Mouse (Mus musculus) hindbrain, embryonic 14.5 days (tissue): Measurements from ENCODE around the gene Gimap8. TPM values are rescaled to one million over a fixed set of nuclear protein-coding genes. Genes with fewer than 3 reads are reported as not detected.

Experiments
- ATAC-seq: fragments of 200-750 bp; cut with Nextera tagmentation; 2 replicates; pipeline ENCODE4 v1.8.0; 2017; ENCODE audit warnings: moderate number of reproducible peaks, mild to moderate bottlenecking, moderate TSS enrichment, moderate library complexity; ENCODE audit not compliant: low FRiP score
- DNase-seq: peaks from one replicate; pipeline ENCODE4 v3.0.0-alpha.2; 2015; ENCODE audit warnings: low spot score
- H3K27ac ChIP-seq: fragments of 300-500 bp; sonication (generic); 2 replicates; pipeline ENCODE4 v1.5.1; 2014; ENCODE audit warnings: mild to moderate bottlenecking, moderate library complexity
- H3K27me3 ChIP-seq: fragments of 300-500 bp; sonication (generic); 2 replicates; pipeline ENCODE4 v1.6.1; 2014; ENCODE audit warnings: mild to moderate bottlenecking, low read length, mixed read lengths; ENCODE audit not compliant: control insufficient read depth, insufficient read depth
- H3K36me3 ChIP-seq: fragments of 300-500 bp; sonication (generic); replicated peaks from 2 replicates; pipeline ENCODE4 v1.6.1; 2014; ENCODE audit not compliant: control insufficient read depth, insufficient read depth
- H3K4me1 ChIP-seq: fragments of 300-500 bp; sonication (generic); replicated peaks from 2 replicates; pipeline ENCODE4 v1.6.1; 2014; ENCODE audit warnings: antibody characterized with exemption, low read length, mixed read lengths; ENCODE audit not compliant: control insufficient read depth, insufficient read depth
- H3K4me2 ChIP-seq: fragments of 300-500 bp; sonication (generic); replicated peaks from 2 replicates; pipeline ENCODE4 v1.6.1; 2014; ENCODE audit warnings: mild to moderate bottlenecking, moderate library complexity
- H3K4me3 ChIP-seq: fragments of 300-500 bp; sonication (generic); replicated peaks from 2 replicates; pipeline ENCODE4 v1.5.1; 2014; ENCODE audit warnings: mild to moderate bottlenecking, low read length
- H3K9ac ChIP-seq: fragments of 300-500 bp; sonication (generic); 2 replicates; pipeline ENCODE4 v1.6.1; 2014
- H3K9me3 ChIP-seq: fragments of 300-500 bp; sonication (generic); 2 replicates; pipeline ENCODE4 v1.6.1; 2016; ENCODE audit warnings: low read length; ENCODE audit not compliant: control insufficient read depth
- WGBS: fragments of 180-500 bp; shearing (Covaris S2); extraction: QIAGEN DNeasy Blood & Tissue Kit; methylation state at CpG from one replicate; pipeline ENCODE4 v1.1.7; 2014; 5-methylcytosine and 5-hydroxymethylcytosine counted together
- polyA plus RNA-seq: library from polyadenylated mRNA; unstranded; fragments of >200 nt; fragmentation: Nextera tagmentation; extraction: Ambion mirVana; gene quantifications from 2 replicates; pipeline ENCODE4 v1.2.1, GENCODE M21; 2014

Gimap8 gene
- polyA plus RNA-seq, 1 experiment from 2014 or later: 0.16 TPM

GRCm38 (mm10) chr6:48706130-48706529 lies 59.1 kb downstream of the Gimap8 start:
- Histone ChIP-seq H3K36me3 (no peaks in the 10 kb centered on the region), H3K4me1 (no peaks in the 10 kb centered on the region), H3K4me3 (no peak overlapping the region), H3K9me3 (no peaks in the 10 kb centered on the region), H3K27me3 (no peaks in the 10 kb centered on the region), H3K9ac (no peak overlapping the region), H3K4me2 (no peak overlapping the region), H3K27ac (no peak overlapping the region)
- 51% methylated on average over 3 of the region's 3 CpGs for WGBS
- ATAC-seq (no peak), DNase-seq (no peak)

Other genes with a start within 250 kb of the Gimap8 start
- gene Zfp467, start 201.4 kb upstream of the Gimap8 start, polyA plus RNA-seq: 25.8 and 32.4 TPM in 2 replicates
- gene Sspo, start 199.0 kb upstream of the Gimap8 start, polyA plus RNA-seq: 0.20 and 0.35 TPM in 2 replicates
- gene Atp6v0e2, start 109.6 kb upstream of the Gimap8 start, polyA plus RNA-seq: 230 and 241 TPM in 2 replicates
- 18.2 and 20.8 TPM in 2 replicates for gene Lrrc61, start 92.4 kb upstream of the Gimap8 start, polyA plus RNA-seq
- gene Rarres2, start 74.4 kb upstream of the Gimap8 start, polyA plus RNA-seq: 5.2 and 8.2 TPM in 2 replicates
- gene Gm45021, start 57.6 kb upstream of the Gimap8 start, polyA plus RNA-seq: not detected in 2 replicates
- 37.4 and 41.7 TPM in 2 replicates for gene Repin1, start 53.4 kb upstream of the Gimap8 start, polyA plus RNA-seq
- 0.74 and 0.78 TPM in 2 replicates for gene Gm44965, start 53.3 kb upstream of the Gimap8 start, polyA plus RNA-seq
- 11.8 and 13.6 TPM in 2 replicates for gene Zfp775, start 45.2 kb upstream of the Gimap8 start, polyA plus RNA-seq
- gene AI854703, start 20.5 kb upstream of the Gimap8 start, polyA plus RNA-seq: 23.1 and 25.7 TPM in 2 replicates
- gene Gimap9, start 28.9 kb downstream of the Gimap8 start, polyA plus RNA-seq: 1.2 and 1.6 TPM in 2 replicates
- gene Gimap4, start 37.3 kb downstream of the Gimap8 start, polyA plus RNA-seq: 1.5 and 1.9 TPM in 2 replicates
- gene Gimap6, start 61.0 kb downstream of the Gimap8 start, polyA plus RNA-seq: 7.2 and 8.7 TPM in 2 replicates
- 0.71 TPM in 1 of 2 replicates, not detected in the other for gene Gm28053, start 71.4 kb downstream of the Gimap8 start, polyA plus RNA-seq
- not detected in 2 replicates for gene Gimap7, start 71.4 kb downstream of the Gimap8 start, polyA plus RNA-seq
- gene Gimap1, start 91.8 kb downstream of the Gimap8 start, polyA plus RNA-seq: 5.1 and 5.7 TPM in 2 replicates
- gene Gimap5, start 99.0 kb downstream of the Gimap8 start, polyA plus RNA-seq: 1.7 and 2.1 TPM in 2 replicates
- not detected in 2 replicates for gene Gimap3, start 123.6 kb downstream of the Gimap8 start, polyA plus RNA-seq
- 24.0 and 31.3 TPM in 2 replicates for gene Tmem176a, start 193.7 kb downstream of the Gimap8 start, polyA plus RNA-seq
- 115 and 123 TPM in 2 replicates for gene Tmem176b, start 194.3 kb downstream of the Gimap8 start, polyA plus RNA-seq
- gene Aoc1, start 225.7 kb downstream of the Gimap8 start, polyA plus RNA-seq: not detected in 2 replicates